Mouse (Mus musculus): Measurements from ENCODE around the gene Olfr527. TPM values are rescaled to one million over a fixed set of nuclear protein-coding genes. Genes with fewer than 3 reads are reported as not detected.

Gene Olfr527
- total and polyA plus RNA-seq, 3 experiments: not detected

DNA sequence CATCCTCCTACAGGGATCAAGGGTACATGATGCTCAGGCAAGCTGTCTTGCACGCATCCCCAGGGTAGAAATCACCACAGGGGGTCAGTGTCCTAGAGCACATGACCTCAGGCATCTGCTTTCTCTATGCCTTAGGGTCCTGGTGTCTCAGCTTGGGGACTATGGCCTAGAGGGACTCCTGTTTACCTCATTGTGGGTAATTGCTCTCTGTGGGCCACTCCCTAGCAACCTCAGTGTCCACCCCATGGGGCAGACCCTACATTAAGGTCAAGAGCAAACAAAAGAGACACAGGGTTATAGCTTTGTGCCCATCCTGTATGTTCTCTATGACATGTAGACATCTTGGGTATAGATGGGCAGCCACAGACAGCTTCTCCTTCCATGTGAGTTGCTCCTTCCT is 13.3 kb upstream of the Olfr527 start, which contains the start of gene Olfr525:
Gene Olfr525 (plus strand): TSS at position 301 of the 400 bp plus-strand sequence.
- no peak for TF ChIP-seq MAFK (IDR thresholded peaks at IDR 0.05; ENCODE audit: borderline replicate concordance, low read depth, low read length)
- TF ChIP-seq RCOR1 (IDR thresholded peaks at IDR 0.05; ENCODE audit: low read depth, low read length): no peak
- TF ChIP-seq HCFC1 (IDR thresholded peaks at IDR 0.05; ENCODE audit: low read depth, low read length): no peak
- TF ChIP-seq TBP (IDR thresholded peaks at IDR 0.05; ENCODE audit: low read depth, low read length): no peak
- no peak for TF ChIP-seq ETS1 (IDR thresholded peaks at IDR 0.05; ENCODE audit: low read depth, low read length)
- TF ChIP-seq E2F4 (IDR thresholded peaks at IDR 0.05; ENCODE audit: borderline replicate concordance, low read depth, low read length): no peak
- TF ChIP-seq ZKSCAN1 (IDR thresholded peaks at IDR 0.05; ENCODE audit: low read depth, low read length): no peak
- TF ChIP-seq MEF2A (IDR thresholded peaks at IDR 0.05; ENCODE audit: extremely low read depth, insufficient replicate concordance, low read depth, low read length, poor library complexity, severe bottlenecking): no peak
- TF ChIP-seq NELFE (IDR thresholded peaks at IDR 0.05; ENCODE audit: low read depth, low read length): no peak
- TF ChIP-seq POLR2AphosphoS5 (IDR thresholded peaks at IDR 0.05; ENCODE audit: borderline replicate concordance, low read depth, low read length): no peak
- no peak for TF ChIP-seq BHLHE40 (IDR thresholded peaks at IDR 0.05; ENCODE audit: borderline replicate concordance, low read depth, low read length)
- no peak for TF ChIP-seq POLR2AphosphoS2 (IDR thresholded peaks at IDR 0.05; ENCODE audit: low read length)
- no peak for TF ChIP-seq ELF1 (IDR thresholded peaks at IDR 0.05; ENCODE audit: low read depth, low read length)
- no peak for TF ChIP-seq NRF1 (IDR thresholded peaks at IDR 0.05; ENCODE audit: insufficient read depth, low read depth, low read length, poor library complexity, severe bottlenecking)
- no peak for TF ChIP-seq MAZ (IDR thresholded peaks at IDR 0.05; ENCODE audit: low read depth, low read length)
- no peak for TF ChIP-seq TCF12 (IDR thresholded peaks at IDR 0.05; ENCODE audit: low read depth, low read length)
- TF ChIP-seq KAT2A (conservative IDR thresholded peaks at IDR 0.05; ENCODE audit: low read depth, low read length): no peak
- no peak for TF ChIP-seq ZNF384 (IDR thresholded peaks at IDR 0.05; ENCODE audit: low read depth, low read length)
- no peak for TF ChIP-seq CHD2 (IDR thresholded peaks at IDR 0.05; ENCODE audit: low read length)
- no peak for TF ChIP-seq CHD1 (IDR thresholded peaks at IDR 0.05; ENCODE audit: low read depth, low read length)
- Histone ChIP-seq H3K79me2 (ENCODE audit: control insufficient read depth, insufficient read depth, low read length, poor library complexity) (no peaks in the 10 kb centered on the region), H3K4me1 (ENCODE audit: control insufficient read depth in 1 of 2, insufficient read depth in 2 of 2, low read length in 2 of 2) (no peaks in the 10 kb centered on the region), H3K9ac (ENCODE audit: control insufficient read depth, low read depth, low read length, poor library complexity, severe bottlenecking) (no peak within 1 kb of the TSS), H3K9me3 (replicated peaks; ENCODE audit: insufficient read depth, low read length) (no peaks in the 10 kb centered on the region), H3K4me3 (ENCODE audit: control insufficient read depth in 1 of 2, insufficient read depth in 1 of 2, low read depth in 2 of 2, low read length in 2 of 2) (no peak within 1 kb of the TSS), H3K27me3 (ENCODE audit: control insufficient read depth in 1 of 2, insufficient read depth in 2 of 2, low read length in 2 of 2) (no peaks in the 10 kb centered on the region), H3K36me3 (ENCODE audit: control insufficient read depth in 1 of 2, insufficient read depth in 2 of 2, low read length in 2 of 2) (no peaks in the 10 kb centered on the region), H3K27ac (ENCODE audit: control insufficient read depth, low read depth, low read length) (no peak within 1 kb of the TSS)
- DNase-seq (ENCODE audit: low read depth, low spot score): no peak

DNA sequence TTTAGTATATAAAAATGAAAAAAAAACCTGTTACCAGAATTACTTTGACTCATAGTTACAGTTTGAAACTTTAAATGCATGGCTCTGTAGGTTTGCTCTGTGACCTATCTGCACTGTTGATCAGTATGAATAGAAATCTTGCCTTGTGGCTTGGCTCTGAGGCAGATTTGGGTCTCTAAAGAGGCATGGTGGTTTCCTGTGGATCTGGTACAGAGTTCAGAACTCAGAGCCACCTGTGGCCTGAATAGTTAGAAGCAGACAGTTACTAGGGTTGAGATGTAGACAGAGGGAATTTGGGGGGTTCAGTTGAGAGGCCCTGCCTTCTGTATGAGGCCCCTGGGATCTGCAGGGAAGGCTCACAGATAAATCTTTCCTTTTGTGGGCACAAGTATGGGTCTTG is 12.7 kb upstream of the Olfr527 start:
- Histone ChIP-seq H3K4me1 (ENCODE audit: control insufficient read depth in 1 of 2, insufficient read depth in 2 of 2, low read length in 2 of 2) (no peaks in the 10 kb centered on the region), H3K27me3 (ENCODE audit: control insufficient read depth in 1 of 2, insufficient read depth in 2 of 2, low read length in 2 of 2) (no peaks in the 10 kb centered on the region), H3K79me2 (ENCODE audit: control insufficient read depth, insufficient read depth, low read length, poor library complexity) (no peaks in the 10 kb centered on the region), H3K36me3 (ENCODE audit: control insufficient read depth in 1 of 2, insufficient read depth in 2 of 2, low read length in 2 of 2) (no peaks in the 10 kb centered on the region), H3K27ac (ENCODE audit: control insufficient read depth, low read depth, low read length) (no peak overlapping the region), H3K9me3 (replicated peaks; ENCODE audit: insufficient read depth, low read length) (no peaks in the 10 kb centered on the region), H3K9ac (ENCODE audit: control insufficient read depth, low read depth, low read length, poor library complexity, severe bottlenecking) (no peak overlapping the region), H3K4me3 (ENCODE audit: control insufficient read depth in 1 of 2, insufficient read depth in 1 of 2, low read depth in 2 of 2, low read length in 2 of 2) (no peak overlapping the region)
- TF ChIP-seq MAZ (IDR thresholded peaks at IDR 0.05; ENCODE audit: low read depth, low read length) (no peak), TBP (IDR thresholded peaks at IDR 0.05; ENCODE audit: low read depth, low read length) (no peak), ZNF384 (IDR thresholded peaks at IDR 0.05; ENCODE audit: low read depth, low read length) (no peak), SMC3 (IDR thresholded peaks at IDR 0.05; ENCODE audit: low read depth, low read length) (no peak), ELF1 (IDR thresholded peaks at IDR 0.05; ENCODE audit: low read depth, low read length) (no peak), KAT2A (conservative IDR thresholded peaks at IDR 0.05; ENCODE audit: low read depth, low read length) (no peak)
- DNase-seq (ENCODE audit: low read depth, low spot score): no peak

All from MEL (cell line).